Mouse (Mus musculus) lung, postnatal 0 days (tissue): Measurements from ENCODE around the gene Islr. TPM values are rescaled to one million over a fixed set of nuclear protein-coding genes. Genes with fewer than 3 reads are reported as not detected.

Experiments
- ATAC-seq: fragments of 200-750 bp; cut with Nextera tagmentation; 2 replicates; pipeline ENCODE4 v1.8.0; 2017; ENCODE audit warnings: moderate library complexity
- DNase-seq: peaks from one replicate; pipeline ENCODE4 v3.0.0-alpha.2; 2016; ENCODE audit warnings: low spot score
- H3K27ac ChIP-seq: fragments of 300-500 bp; sonication (generic); 2 replicates; pipeline ENCODE4 v1.5.1; 2014; ENCODE audit warnings: antibody characterized with exemption, mild to moderate bottlenecking, low read length, mixed read lengths
- H3K27me3 ChIP-seq: fragments of 300-500 bp; sonication (generic); replicated peaks from 2 replicates; pipeline ENCODE4 v1.6.1; 2014; ENCODE audit warnings: low read length, mixed read lengths; ENCODE audit not compliant: insufficient read depth
- H3K36me3 ChIP-seq: fragments of 300-500 bp; sonication (generic); 2 replicates; pipeline ENCODE4 v1.6.1; 2014; ENCODE audit warnings: low read length, mixed read lengths; ENCODE audit not compliant: insufficient read depth
- H3K4me1 ChIP-seq: fragments of 300-500 bp; sonication (generic); 2 replicates; pipeline ENCODE4 v1.6.1; 2014; ENCODE audit warnings: antibody characterized with exemption, low read depth, low read length, mixed read lengths; ENCODE audit not compliant: insufficient read depth
- H3K4me2 ChIP-seq: fragments of 300-500 bp; sonication (generic); replicated peaks from 2 replicates; pipeline ENCODE4 v1.6.1; 2014; ENCODE audit warnings: low read depth, mild to moderate bottlenecking, low read length, moderate library complexity, mixed read lengths
- H3K4me3 ChIP-seq: fragments of 300-500 bp; sonication (generic); 2 replicates; pipeline ENCODE4 v1.5.1; 2014; ENCODE audit warnings: low read depth, low read length
- H3K9ac ChIP-seq: fragments of 300-500 bp; sonication (generic); replicated peaks from 2 replicates; pipeline ENCODE4 v1.6.1; 2014; ENCODE audit warnings: low read depth, mild to moderate bottlenecking
- H3K9me3 ChIP-seq: fragments of 300-500 bp; sonication (generic); 2 replicates; pipeline ENCODE4 v1.6.1; 2016; ENCODE audit warnings: low read length, mixed read lengths
- CTCF ChIP-seq: IDR thresholded peaks from 2 replicates; pipeline ENCODE4 v1.5.1; 2016; ENCODE audit warnings: antibody characterized with exemption, mild to moderate bottlenecking
- EP300 ChIP-seq: IDR thresholded peaks from 2 replicates; pipeline ENCODE4 v1.6.1; 2016; ENCODE audit warnings: antibody characterized with exemption, mild to moderate bottlenecking, control low read depth
- WGBS: fragments of 180-500 bp; shearing (Covaris S2); extraction: QIAGEN DNeasy Blood & Tissue Kit; methylation state at CpG from one replicate; pipeline ENCODE4 v1.1.7; 2014; 5-methylcytosine and 5-hydroxymethylcytosine counted together
- polyA plus RNA-seq: library from polyadenylated mRNA; unstranded; fragments of >200 nt; fragmentation: Nextera tagmentation; extraction: Ambion mirVana; gene quantifications from 2 replicates; pipeline ENCODE4 v1.2.1, GENCODE M21; 2015

Gene Islr
- polyA plus RNA-seq, 1 experiment from 2014 or later, result 21.6 TPM

DNA sequence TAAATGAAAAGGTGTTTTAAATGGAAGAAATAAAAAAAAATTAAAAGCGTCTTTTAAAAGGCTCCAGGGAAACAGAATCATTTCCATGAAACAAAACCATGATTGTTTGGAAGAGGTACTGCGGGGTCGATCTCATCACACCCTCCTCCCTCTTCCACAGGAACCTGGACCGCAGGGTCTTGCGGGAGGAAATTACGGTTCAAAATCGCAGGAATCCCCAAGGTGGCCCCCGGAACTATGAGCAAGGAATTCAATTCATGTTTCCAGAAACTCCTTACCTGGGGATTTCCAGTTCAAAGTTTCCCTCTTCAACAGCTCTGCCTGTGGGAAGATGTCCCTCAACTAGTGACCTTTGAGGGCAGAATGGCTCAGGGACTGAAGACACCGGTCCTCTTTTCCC lies 90.1 kb downstream of the Islr start:
- Histone ChIP-seq H3K9ac (no peak overlapping the region), H3K4me2 (peak overlapping the region; percentile 34; the same call in 1 of the 2 replicates), H3K27ac (no peak overlapping the region), H3K36me3 (no peaks in the 10 kb centered on the region), H3K9me3 (no peaks in the 10 kb centered on the region), H3K4me1 (no peaks in the 10 kb centered on the region), H3K4me3 (no peak overlapping the region), H3K27me3 (peaks cover 7% of the 10 kb centered on the region; the same call in 1 of the 2 replicates)
- 8% methylated on average over 9 of the region's 9 CpGs for WGBS
- DNase-seq (no peak), ATAC-seq (no peak)
- TF ChIP-seq CTCF, result no peak
- no peak for TF ChIP-seq EP300

DNA sequence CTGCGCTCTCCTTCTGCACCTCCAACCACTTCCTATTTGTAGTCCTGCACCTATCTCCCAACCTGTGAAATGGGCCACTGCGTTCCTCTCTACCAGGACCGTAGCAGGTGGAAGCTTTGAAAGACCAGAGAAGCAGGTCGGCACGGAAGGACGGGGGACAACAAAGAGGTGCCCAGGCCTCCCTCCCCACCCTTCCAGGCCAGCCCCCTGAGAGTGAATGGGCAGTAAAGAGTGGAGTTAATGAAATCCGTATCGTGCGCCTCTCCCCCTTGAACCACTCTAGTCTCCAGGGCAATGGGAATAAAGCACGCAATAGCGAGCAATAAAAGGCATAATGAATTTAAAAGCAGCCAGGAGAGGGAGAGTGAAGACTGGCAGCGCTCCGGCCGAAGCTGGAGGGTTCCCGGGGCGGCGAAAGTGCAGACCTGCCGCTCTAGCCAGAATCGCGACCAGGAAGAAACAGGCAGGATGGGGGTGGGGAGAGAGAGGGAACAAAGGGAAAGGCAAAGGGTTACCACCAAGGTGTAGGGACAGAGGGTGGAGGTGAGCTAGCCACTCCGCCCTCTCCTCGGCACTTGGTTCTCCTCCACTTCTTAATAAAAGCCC lies 90.7 kb downstream of the Islr start:
- no peak for ATAC-seq

GRCm38 (mm10) chr9:58112866-58113278 lies 91.2 kb downstream of the Islr start:
- Histone ChIP-seq H3K27ac (no peak overlapping the region), H3K4me2 (no peak overlapping the region), H3K9ac (no peak overlapping the region), H3K4me1 (no peaks in the 10 kb centered on the region), H3K27me3 (peaks cover 7% of the 10 kb centered on the region; the same call in 1 of the 2 replicates), H3K9me3 (no peaks in the 10 kb centered on the region), H3K36me3 (no peaks in the 10 kb centered on the region), H3K4me3 (no peak overlapping the region)
- ATAC-seq, result no peak
- WGBS, result 15% methylated on average over 6 of the region's 6 CpGs
- TF ChIP-seq CTCF (no peak), EP300 (no peak)
- no peak for DNase-seq

More for the DNA sequence above, 90.7 kb downstream of the Islr start:
- no peak overlapping the region for H3K9ac ChIP-seq
- H3K9me3 ChIP-seq, result no peaks in the 10 kb centered on the region
- H3K36me3 ChIP-seq, result no peaks in the 10 kb centered on the region
- TF ChIP-seq EP300, result no peak
- no peak for TF ChIP-seq CTCF
- WGBS, result 9% methylated on average over 22 of the region's 22 CpGs
- no peaks in the 10 kb centered on the region for H3K4me1 ChIP-seq
- H3K4me2 ChIP-seq, result peak overlapping the region; percentile 34; the same call in 1 of the 2 replicates
- H3K4me3 ChIP-seq, result 0 out of 2 replicates have a peak overlapping the region, but pooled peaks have one; percentile 10
- peaks cover 7% of the 10 kb centered on the region; the same call in 1 of the 2 replicates for H3K27me3 ChIP-seq
- H3K27ac ChIP-seq, result no peak overlapping the region
- no peak for DNase-seq

DNA sequence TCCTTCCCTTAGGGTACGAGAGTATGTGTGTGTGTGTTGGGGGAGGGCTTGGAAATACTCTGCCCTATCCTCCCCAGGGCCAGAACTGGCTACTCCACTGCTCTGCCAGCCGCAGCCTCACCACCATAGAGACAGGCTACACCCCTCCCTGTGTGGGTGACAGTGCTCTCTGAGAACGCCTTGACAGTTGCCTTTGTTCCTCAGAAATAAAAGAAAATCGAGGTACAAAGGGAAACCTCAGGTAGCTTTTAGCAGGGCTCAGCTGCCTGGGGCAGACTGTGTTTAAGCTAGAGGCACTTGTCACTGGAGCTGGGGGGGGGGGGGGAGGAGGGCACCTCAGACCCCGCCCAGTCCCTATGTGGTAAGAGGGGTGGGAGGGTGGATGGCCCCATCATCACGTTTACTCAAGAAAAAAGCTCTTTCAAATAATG lies 91.8 kb downstream of the Islr start:
- Histone ChIP-seq H3K4me1 (no peaks in the 10 kb centered on the region), H3K27ac (no peak overlapping the region), H3K4me2 (no peak overlapping the region), H3K9me3 (no peaks in the 10 kb centered on the region), H3K9ac (no peak overlapping the region), H3K27me3 (peaks cover 7% of the 10 kb centered on the region; the same call in 1 of the 2 replicates), H3K36me3 (no peaks in the 10 kb centered on the region), H3K4me3 (no peak overlapping the region)
- DNase-seq, result no peak
- TF ChIP-seq EP300, result no peak
- TF ChIP-seq CTCF, result no peak
- no peak for ATAC-seq
- WGBS, result 27% methylated on average over 5 of the region's 6 CpGs

GRCm38 (mm10) chr9:58111431-58111830 lies 92.7 kb downstream of the Islr start:
- no peaks in the 10 kb centered on the region for H3K9me3 ChIP-seq
- H3K9ac ChIP-seq, result no peak overlapping the region
- H3K4me1 ChIP-seq, result no peaks in the 10 kb centered on the region
- no peak overlapping the region for H3K27ac ChIP-seq
- H3K4me3 ChIP-seq, result no peak overlapping the region
- no peak overlapping the region for H3K4me2 ChIP-seq
- no peaks in the 10 kb centered on the region for H3K36me3 ChIP-seq
- no peak for DNase-seq
- WGBS, result 73% methylated on average over 6 of the region's 6 CpGs
- ATAC-seq, result no peak
- H3K27me3 ChIP-seq, result peaks cover 7% of the 10 kb centered on the region; the same call in 1 of the 2 replicates
- TF ChIP-seq EP300 (no peak), CTCF (no peak)

- Histone ChIP-seq H3K4me2 (no peak overlapping the region), H3K9ac (no peak overlapping the region), H3K36me3 (no peaks in the 10 kb centered on the region), H3K4me1 (no peaks in the 10 kb centered on the region), H3K27ac (no peak overlapping the region), H3K4me3 (no peak overlapping the region), H3K9me3 (no peaks in the 10 kb centered on the region), H3K27me3 (peaks cover 7% of the 10 kb centered on the region; the same call in 1 of the 2 replicates)
- TF ChIP-seq EP300, result no peak
- no peak for TF ChIP-seq CTCF
- no peak for ATAC-seq
- 53% methylated on average over 5 of the region's 5 CpGs for WGBS
- DNase-seq, result no peak
Observed at GRCm38 (mm10) chr9:58110787-58111186, 93.3 kb downstream of the Islr start.
